Mouse (Mus musculus) left cerebral cortex, adult 2 months (tissue): ENCODE measurements around the gene Entpd1. TPM values are rescaled to one million over a fixed set of nuclear protein-coding genes. Genes with fewer than 3 reads are reported as not detected.

Experiments used
- DNase-seq, 2 experiments: peaks; one replicate each; pipeline ENCODE4 v3.0.0; 2021 to 2022; ENCODE audit warnings: low spot score in 2 of 2, mixed read lengths in 1 of 2; ENCODE audit errors: extremely low spot score in 1 of 2
- H3K27ac ChIP-seq: fragments of 200-600 bp; 2 replicates; pipeline ENCODE4 v1.8.1; 2022
- H3K4me3 ChIP-seq: fragments of 200-600 bp; 2 replicates; pipeline ENCODE4 v1.8.1; 2022
- CTCF ChIP-seq: fragments of 200-600 bp; IDR thresholded peaks from 2 replicates; pipeline ENCODE4 v1.8.1; 2022; ENCODE audit warnings: antibody characterized with exemption, mild to moderate bottlenecking, moderate library complexity
- intact Hi-C: fragments of 180-260 bp; cut with DNase I; formaldehyde crosslinking; loops from one replicate; pipeline ENCODE4 v1.15.1; 2025
- total RNA-seq, 2 experiments: library from RNA; stranded (reverse); gene quantifications; 2 replicates each; pipeline ENCODE4 v1.2.3; 2021

The Entpd1 gene
- total RNA-seq, 2 experiments from 2014 or later, result 14.1 to 18.4 TPM

- Histone ChIP-seq H3K4me3 (no peak overlapping the region), H3K27ac (no peak overlapping the region)
- no peak for DNase-seq
- TF ChIP-seq CTCF, result no peak
- intact Hi-C loops, result no loop called here
These were observed 63.2 kb downstream of the Entpd1 start for GRCm38 (mm10) chr19:40675329-40675728.

- H3K4me3 ChIP-seq, result no peak overlapping the region
- no peak for TF ChIP-seq CTCF
- H3K27ac ChIP-seq, result no peak overlapping the region
- intact Hi-C loops, result no loop called here
- no peak for DNase-seq
These were observed 65.9 kb downstream of the Entpd1 start for GRCm38 (mm10) chr19:40678087-40678486.

- intact Hi-C loops, result no loop called here
- no peak for TF ChIP-seq CTCF
- Histone ChIP-seq H3K27ac (0 out of 2 replicates have a peak overlapping the region, but pooled peaks have one; percentile 19), H3K4me3 (no peak overlapping the region)
- DNase-seq, result no peak
These were observed 66.6 kb downstream of the Entpd1 start for GRCm38 (mm10) chr19:40678532-40679307.

GRCm38 (mm10) chr19:40679632-40680031 lies 67.5 kb downstream of the Entpd1 start:
- H3K4me3 ChIP-seq, result no peak overlapping the region
- DNase-seq, result no peak
- H3K27ac ChIP-seq, result no peak overlapping the region
- intact Hi-C loops, result no loop called here
- no peak for TF ChIP-seq CTCF

- intact Hi-C loops, result no loop called here
- DNase-seq, result no peak
- no peak for TF ChIP-seq CTCF
- Histone ChIP-seq H3K4me3 (no peak overlapping the region), H3K27ac (no peak overlapping the region)
These were observed 72.0 kb downstream of the Entpd1 start for GRCm38 (mm10) chr19:40684124-40684523.

- no peak overlapping the region for H3K4me3 ChIP-seq
- intact Hi-C loops, result no loop called here
- no peak overlapping the region for H3K27ac ChIP-seq
- no peak for TF ChIP-seq CTCF
- no peak for DNase-seq
These were observed 72.4 kb downstream of the Entpd1 start for GRCm38 (mm10) chr19:40684566-40684965.

- intact Hi-C loops, result no loop called here
These were observed 75.2 kb downstream of the Entpd1 start for GRCm38 (mm10) chr19:40687291-40687927.

GRCm38 (mm10) chr19:40693201-40693600 lies 81.0 kb downstream of the Entpd1 start:
- intact Hi-C loops, result no loop called here
- Histone ChIP-seq H3K4me3 (no peak overlapping the region), H3K27ac (no peak overlapping the region)
- TF ChIP-seq CTCF, result no peak
- DNase-seq, result no peak

More at GRCm38 (mm10) chr19:40687291-40687927, 75.2 kb downstream of the Entpd1 start:
- no peak for DNase-seq
- Histone ChIP-seq H3K27ac (no peak overlapping the region), H3K4me3 (no peak overlapping the region)
- TF ChIP-seq CTCF, result no peak

- intact Hi-C loops, result no loop called here
- TF ChIP-seq CTCF, result no peak
- no peak overlapping the region for H3K4me3 ChIP-seq
- no peak overlapping the region for H3K27ac ChIP-seq
- no peak for DNase-seq
These were observed 84.0 kb downstream of the Entpd1 start for GRCm38 (mm10) chr19:40696116-40696515.

- DNase-seq, result no peak
- no peak for TF ChIP-seq CTCF
- H3K4me3 ChIP-seq, result no peak overlapping the region
- intact Hi-C loops, result no loop called here
- no peak overlapping the region for H3K27ac ChIP-seq
These were observed 86.1 kb downstream of the Entpd1 start for GRCm38 (mm10) chr19:40698103-40698853.

GRCm38 (mm10) chr19:40699816-40700215 lies 87.7 kb downstream of the Entpd1 start:
- Histone ChIP-seq H3K27ac (no peak overlapping the region), H3K4me3 (no peak overlapping the region)
- DNase-seq, result no peak
- intact Hi-C loops, result no loop called here
- TF ChIP-seq CTCF, result no peak

- Histone ChIP-seq H3K27ac (no peak overlapping the region), H3K4me3 (no peak overlapping the region)
- peak; percentile 55 to 74 for DNase-seq
- intact Hi-C loops, result loop anchor here (1.0 kb wide), 1 partner anchor 72 kb away; no protein-coding TSS in a partner anchor
- TF ChIP-seq CTCF, result no peak
These were observed 90.2 kb downstream of the Entpd1 start for GRCm38 (mm10) chr19:40702406-40702805.
